Mouse (Mus musculus): ENCODE data around the gene Gm44511. TPM values are rescaled to one million over a fixed set of nuclear protein-coding genes. Genes with fewer than 3 reads are reported as not detected.
A peak's percentile ranks its signal among the peaks of the same experiment; 100 is the strongest.

Gm44511 gene
- total RNA-seq (2021), result not detected in 2 replicates
- long read RNA-seq, partial matches to known transcripts, result 0 of 8 reads
- long read RNA-seq, other reads (novel, unspliced or antisense), result 8 of 8 reads

- no peak for DNase-seq
Measured at GRCm38 (mm10) chr6:128826132-128826531, at the start of gene Gm44511, which contains the start of gene Klrb1b. TSS of gene Gm44511 (minus strand) at chr6:128826315. TSS of gene Klrb1b (minus strand) at chr6:128826331.

- DNase-seq, result no peak
Measured at GRCm38 (mm10) chr6:128871910-128872610, 45.9 kb upstream of the Gm44511 start.

- no peak for DNase-seq
Measured at GRCm38 (mm10) chr6:128868861-128869260, 42.7 kb upstream of the Gm44511 start.

- DNase-seq, result no peak
Measured at GRCm38 (mm10) chr6:128857976-128858375, 31.9 kb upstream of the Gm44511 start.

GRCm38 (mm10) chr6:128856250-128856649, 30.1 kb upstream of the Gm44511 start:
- peak; percentile 60 for DNase-seq

- no peak for DNase-seq
Measured at GRCm38 (mm10) chr6:128855477-128855876, 29.4 kb upstream of the Gm44511 start.

- DNase-seq, result no peak
Measured at GRCm38 (mm10) chr6:128854895-128855294, 28.8 kb upstream of the Gm44511 start.

- peak; percentile 55 for DNase-seq
Measured at GRCm38 (mm10) chr6:128854024-128854820, 28.1 kb upstream of the Gm44511 start.

GRCm38 (mm10) chr6:128852766-128853165, 26.7 kb upstream of the Gm44511 start:
- no peak for DNase-seq

- DNase-seq, result no peak
Measured at GRCm38 (mm10) chr6:128851151-128851550, 25.0 kb upstream of the Gm44511 start.

GRCm38 (mm10) chr6:128850671-128851070, 24.6 kb upstream of the Gm44511 start:
- DNase-seq, result no peak

- DNase-seq, result peak; percentile 47
Measured at GRCm38 (mm10) chr6:128849902-128850301, 23.8 kb upstream of the Gm44511 start.

GRCm38 (mm10) chr6:128847401-128847800, 21.3 kb upstream of the Gm44511 start:
- DNase-seq, result no peak

GRCm38 (mm10) chr6:128845998-128846542, 20.0 kb upstream of the Gm44511 start:
- no peak for DNase-seq

GRCm38 (mm10) chr6:128845319-128845979, 19.3 kb upstream of the Gm44511 start:
- peak; percentile 83 for DNase-seq

GRCm38 (mm10) chr6:128844586-128845080, 18.5 kb upstream of the Gm44511 start:
- no peak for DNase-seq

- no peak for DNase-seq
Measured at GRCm38 (mm10) chr6:128844131-128844530, 18.0 kb upstream of the Gm44511 start.

- peak; percentile 71 for DNase-seq
Measured at GRCm38 (mm10) chr6:128843479-128843992, 17.4 kb upstream of the Gm44511 start.

- peak; percentile 81 for DNase-seq
Measured at GRCm38 (mm10) chr6:128842945-128843478, 16.9 kb upstream of the Gm44511 start.

- DNase-seq, result no peak
Measured at GRCm38 (mm10) chr6:128842356-128842944, 16.3 kb upstream of the Gm44511 start.

All from adrenal gland, postnatal 25 days (tissue).